Mouse (Mus musculus): ENCODE data around the gene Txlna.

The Txlna gene

GRCm38 (mm10) chr4:129640638-129641467, at the start of gene Txlna:
Gene Txlna, minus strand, starts transcription at chr4:129641065.
- peak; percentile 98 for DNase-seq

DNA sequence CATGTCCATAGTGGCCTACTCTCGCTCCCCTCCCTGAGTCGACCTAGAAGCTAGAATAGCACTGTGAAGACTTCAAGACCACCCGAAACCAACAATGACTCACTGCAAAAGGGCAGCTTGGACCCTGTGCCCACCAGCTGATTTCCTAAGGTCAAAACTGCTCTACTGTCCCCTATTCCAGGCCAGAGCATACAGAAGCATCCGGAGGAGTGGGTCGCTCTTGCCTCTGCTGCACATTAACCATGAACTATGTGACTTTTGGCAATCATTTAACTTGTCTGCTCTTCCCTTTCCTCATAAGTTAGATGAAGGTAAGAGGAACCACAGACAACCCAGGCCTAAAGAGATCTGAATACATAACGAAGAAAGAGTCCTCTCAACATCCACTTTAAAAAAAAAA, 43.7 kb upstream of the Txlna start:
- DNase-seq = no peak

GRCm38 (mm10) chr4:129683901-129684493, 43.1 kb upstream of the Txlna start:
- DNase-seq = no peak

DNA sequence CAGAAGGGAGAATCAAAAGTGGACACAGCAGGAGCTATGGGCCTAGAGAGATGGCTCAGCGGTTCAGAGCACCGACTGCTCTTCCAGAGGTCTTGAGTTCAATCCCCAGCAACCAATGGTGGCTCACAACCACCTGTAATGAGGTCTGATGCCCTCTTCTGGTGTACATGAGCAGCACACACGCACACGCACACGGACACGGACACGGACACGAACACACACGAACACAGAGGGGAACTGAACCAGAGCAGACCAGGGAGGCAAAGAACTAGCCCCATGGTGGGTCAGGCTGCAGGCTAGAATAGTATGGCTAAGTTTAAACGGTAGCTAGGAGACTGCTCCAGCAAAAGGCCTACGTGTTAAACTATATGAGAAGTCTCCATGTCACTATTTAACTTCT, 41.0 kb upstream of the Txlna start:
- no peak for DNase-seq

DNA sequence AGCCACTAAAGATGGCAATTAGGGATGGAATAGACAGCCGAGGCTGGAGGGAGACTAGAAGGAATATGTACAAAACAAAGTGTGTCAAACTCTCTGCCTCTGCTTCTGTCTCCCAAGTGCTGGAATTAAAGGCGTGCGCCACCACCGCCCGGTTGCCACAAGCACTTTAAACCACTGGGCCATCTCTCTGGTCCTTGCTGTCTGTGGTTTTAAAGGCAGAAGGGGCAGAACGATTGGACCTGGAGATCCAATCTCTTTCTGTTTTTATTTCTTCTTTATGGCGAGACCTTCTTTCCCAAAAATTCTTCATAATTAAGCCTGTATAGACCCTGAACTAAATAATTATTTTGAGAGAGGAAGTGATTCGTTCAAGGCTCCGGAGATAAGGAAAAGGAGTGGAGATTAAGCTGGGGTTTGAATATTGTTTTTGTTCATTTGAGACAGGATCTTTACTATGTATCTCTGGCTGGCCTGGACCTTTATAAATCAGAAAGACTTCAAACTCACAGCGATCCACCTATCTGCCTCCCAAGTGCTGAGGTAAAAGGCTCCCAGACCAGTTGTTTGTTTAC, 32.1 kb upstream of the Txlna start:
- no peak for DNase-seq

DNA sequence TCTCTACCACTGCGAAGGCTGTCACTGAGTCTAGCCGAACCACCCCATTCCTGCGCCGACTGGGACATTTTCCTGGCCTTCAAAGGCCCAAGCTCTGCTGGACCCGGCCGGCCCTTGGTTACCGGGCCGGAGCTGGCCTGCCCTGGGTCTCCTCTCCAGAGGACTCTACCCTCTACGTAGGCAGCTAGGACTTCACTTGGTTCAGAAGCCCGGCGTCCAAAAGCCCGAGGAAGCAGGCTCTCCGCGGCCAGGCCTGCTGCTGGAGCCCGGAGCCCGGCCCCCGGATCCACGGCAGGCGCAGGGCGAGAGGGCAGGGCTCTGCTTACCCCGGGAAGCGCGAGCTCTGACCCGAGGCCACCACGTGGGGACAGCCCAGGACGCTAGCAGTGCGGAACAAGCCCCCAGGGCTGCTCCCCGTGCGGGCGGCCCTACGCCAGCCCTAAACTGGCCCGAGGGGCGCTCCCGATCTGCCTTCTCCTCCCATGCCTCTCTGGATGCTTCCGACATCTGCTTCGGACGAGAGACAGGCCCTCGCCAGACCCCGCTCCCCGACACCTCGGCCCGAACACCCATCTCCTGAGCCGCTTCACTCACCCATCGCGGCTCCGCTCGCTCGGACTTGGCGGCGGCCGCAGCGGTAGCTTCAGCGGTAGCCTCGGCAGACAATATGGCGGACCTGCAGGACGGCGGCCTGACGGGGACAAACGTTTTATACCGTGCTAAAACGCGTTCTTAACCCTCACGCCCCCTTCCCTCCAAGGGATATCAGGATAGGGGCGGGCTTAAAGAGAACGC, 31.4 kb upstream of the Txlna start, which contains the start of gene Kpna6:
Gene Kpna6 (minus strand): TSS at position 685 of the 795 bp plus-strand sequence.
- DNase-seq = peak; percentile 90

- peak; percentile 40 for DNase-seq
Measured at GRCm38 (mm10) chr4:129671491-129672082, 30.7 kb upstream of the Txlna start.

GRCm38 (mm10) chr4:129662255-129662813, 21.5 kb upstream of the Txlna start:
- DNase-seq = no peak

- no peak for DNase-seq
Measured at GRCm38 (mm10) chr4:129661584-129661983, 20.7 kb upstream of the Txlna start.

- DNase-seq = no peak
Measured at GRCm38 (mm10) chr4:129654770-129655169, 13.9 kb upstream of the Txlna start.

DNA sequence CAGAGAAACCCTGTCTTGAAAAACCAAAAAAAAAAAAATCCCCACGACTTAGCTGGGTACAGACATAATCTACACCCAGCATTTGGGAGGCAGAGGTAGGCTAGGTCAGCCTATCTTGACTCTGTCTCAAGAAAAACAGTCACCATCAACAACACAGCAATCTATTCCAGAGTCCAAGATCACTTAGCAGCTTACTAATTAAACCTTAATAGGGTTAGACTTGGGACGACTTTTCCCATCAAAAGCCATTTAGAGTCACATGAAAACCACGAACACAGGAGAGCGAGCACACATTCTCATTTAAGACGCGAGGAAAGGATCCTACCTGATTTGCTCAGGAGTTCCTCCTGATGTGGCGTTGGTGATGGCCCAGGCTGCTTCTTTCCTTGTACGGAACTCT, 9.5 kb upstream of the Txlna start:
- DNase-seq = no peak

DNA sequence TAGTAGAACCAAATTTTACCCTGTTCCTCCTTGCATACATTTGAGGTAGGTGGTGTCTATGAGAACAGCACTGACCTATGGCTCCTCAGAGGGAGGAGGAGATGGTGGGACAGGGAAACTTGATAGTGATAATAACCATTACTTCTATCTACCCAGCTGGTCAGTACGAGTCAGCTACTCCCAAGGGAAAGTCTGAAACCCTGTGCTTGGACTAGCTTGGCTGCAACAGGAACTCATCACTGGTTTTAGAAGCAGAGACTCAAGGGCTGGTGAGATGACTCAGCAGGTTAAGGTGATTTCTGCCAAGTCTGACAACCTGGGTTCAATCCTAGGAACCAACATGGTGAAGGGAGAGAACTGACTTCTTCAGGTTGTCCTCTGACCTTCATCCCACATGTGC, 7.8 kb upstream of the Txlna start:
- no peak for DNase-seq

- DNase-seq = no peak
Measured at GRCm38 (mm10) chr4:129645204-129645603, 4.3 kb upstream of the Txlna start.

DNA sequence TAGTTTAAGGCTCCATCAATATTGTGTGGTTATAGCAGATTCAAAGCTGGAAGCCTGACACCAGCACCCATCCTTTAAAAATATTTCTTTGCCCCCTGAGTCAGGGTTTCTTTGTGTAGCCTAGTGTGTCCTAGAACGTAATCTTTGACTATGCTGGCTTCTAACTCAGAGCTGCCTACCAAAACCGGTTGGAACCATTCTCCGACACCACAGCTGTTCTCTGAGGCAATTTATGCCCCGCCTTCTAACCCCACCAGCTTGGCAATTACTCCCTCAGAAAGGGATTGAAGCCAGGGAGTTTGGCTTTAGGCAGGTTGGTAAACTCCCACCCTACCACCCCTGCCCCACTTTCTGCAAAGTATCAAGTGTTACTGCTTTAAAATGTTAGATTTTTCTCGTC, 891 bp upstream of the Txlna start:
- DNase-seq = no peak

- DNase-seq = no peak
Measured at GRCm38 (mm10) chr4:129640101-129640637, 696 bp downstream of the Txlna start.

- no peak for DNase-seq
Measured at GRCm38 (mm10) chr4:129639221-129639620, 1.6 kb downstream of the Txlna start.

DNA sequence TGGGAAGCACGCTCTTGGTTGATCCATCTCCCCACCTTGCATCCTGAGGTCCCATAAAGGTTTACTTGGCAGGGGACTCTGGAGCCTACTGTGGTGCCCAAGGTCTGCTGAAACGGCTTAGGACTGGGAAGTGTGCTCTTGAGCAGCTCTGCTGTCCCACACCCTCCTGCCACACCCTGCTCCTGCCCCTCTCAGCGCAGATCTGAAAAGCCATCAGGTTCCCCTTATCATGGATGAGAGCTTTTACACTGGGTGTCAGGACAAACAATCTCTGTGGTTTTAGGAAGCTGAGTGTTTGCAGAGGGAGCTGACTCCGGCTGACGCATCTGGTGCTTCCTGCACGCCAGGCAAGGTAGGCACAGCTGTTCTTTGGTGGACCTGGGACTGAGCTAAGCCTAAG, 7.0 kb downstream of the Txlna start:
- no peak for DNase-seq

DNA sequence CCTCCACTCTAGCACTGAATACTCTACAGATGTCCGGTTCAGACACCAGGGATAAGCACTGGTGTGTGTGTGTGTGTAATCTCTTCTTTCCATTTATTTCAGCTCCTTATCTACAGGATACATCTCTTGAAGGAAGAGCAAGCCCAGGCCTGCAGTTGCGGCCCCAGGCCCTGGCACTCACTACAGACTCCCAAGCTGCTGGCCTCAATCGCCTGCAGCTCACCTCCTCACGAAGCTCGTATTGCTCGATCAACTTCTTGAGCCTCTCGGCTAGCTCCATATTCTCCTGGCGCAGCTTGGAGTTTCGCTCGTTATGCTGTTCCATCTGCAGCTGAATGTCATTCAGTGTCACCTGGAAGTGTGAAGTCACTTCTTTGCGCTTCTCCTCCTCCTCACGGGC, 9.0 kb downstream of the Txlna start:
- no peak for DNase-seq

DNA sequence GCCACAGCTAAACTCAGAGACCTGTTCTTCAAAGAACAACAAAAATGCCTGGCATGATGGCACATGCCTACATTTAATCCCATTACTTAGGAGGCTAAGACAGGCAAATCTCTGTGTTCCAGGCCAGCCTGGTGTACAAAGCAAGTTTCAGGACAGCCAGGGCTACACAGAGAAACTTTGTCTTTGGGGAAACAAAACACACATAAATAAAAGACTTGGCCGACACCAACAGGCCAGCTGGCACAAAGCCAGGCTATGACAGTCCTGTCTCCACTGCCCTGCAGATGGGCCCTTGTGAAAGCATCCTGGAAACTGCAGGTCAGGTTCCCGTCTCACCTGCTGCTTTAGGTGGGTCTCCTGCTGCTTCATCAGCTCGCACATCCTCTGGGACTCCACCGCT, 9.9 kb downstream of the Txlna start:
- DNase-seq = no peak

DNA sequence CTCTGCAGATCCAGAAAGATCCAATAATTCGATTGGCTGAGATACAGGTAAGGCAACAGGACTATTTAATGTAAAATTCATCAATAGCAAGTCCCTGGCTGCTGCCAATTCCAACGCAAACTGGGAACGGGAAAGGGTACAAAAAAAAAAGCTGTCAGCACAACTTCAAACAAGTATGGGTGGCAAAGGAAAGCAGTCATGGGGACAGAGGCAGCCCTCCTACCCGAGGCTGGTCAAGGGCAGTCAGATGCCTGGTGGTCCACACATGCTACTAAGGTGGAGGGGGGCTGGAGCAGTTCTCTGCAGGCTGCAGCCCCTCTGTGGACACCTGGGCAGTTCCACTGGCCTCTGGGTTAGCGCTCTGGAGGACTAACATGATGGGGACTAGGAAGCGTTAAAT, 14.8 kb downstream of the Txlna start:
- no peak for DNase-seq

GRCm38 (mm10) chr4:129625496-129625895, 15.4 kb downstream of the Txlna start:
- DNase-seq = no peak

GRCm38 (mm10) chr4:129625029-129625370, 15.9 kb downstream of the Txlna start:
- DNase-seq = peak; percentile 66

Measured in right cerebral cortex, postnatal 14 days (tissue).